Mouse (Mus musculus) spleen, adult 2 months (tissue): ENCODE results near the gene Spi1.

Experiments
- CTCF ChIP-seq: fragments of 200-500 bp; IDR thresholded peaks from 2 replicates; pipeline ENCODE4 v1.5.1; 2011; ENCODE audit warnings: mild to moderate bottlenecking, inconsistent platforms; ENCODE audit not compliant: insufficient read depth, insufficient read length, insufficient replicate concordance; ENCODE audit errors: extremely low read depth
- POLR2A ChIP-seq: fragments of 200-500 bp; IDR thresholded peaks from 2 replicates; pipeline ENCODE4 v1.6.1; 2011; ENCODE audit warnings: low read depth, low read length, inconsistent platforms

DNA sequence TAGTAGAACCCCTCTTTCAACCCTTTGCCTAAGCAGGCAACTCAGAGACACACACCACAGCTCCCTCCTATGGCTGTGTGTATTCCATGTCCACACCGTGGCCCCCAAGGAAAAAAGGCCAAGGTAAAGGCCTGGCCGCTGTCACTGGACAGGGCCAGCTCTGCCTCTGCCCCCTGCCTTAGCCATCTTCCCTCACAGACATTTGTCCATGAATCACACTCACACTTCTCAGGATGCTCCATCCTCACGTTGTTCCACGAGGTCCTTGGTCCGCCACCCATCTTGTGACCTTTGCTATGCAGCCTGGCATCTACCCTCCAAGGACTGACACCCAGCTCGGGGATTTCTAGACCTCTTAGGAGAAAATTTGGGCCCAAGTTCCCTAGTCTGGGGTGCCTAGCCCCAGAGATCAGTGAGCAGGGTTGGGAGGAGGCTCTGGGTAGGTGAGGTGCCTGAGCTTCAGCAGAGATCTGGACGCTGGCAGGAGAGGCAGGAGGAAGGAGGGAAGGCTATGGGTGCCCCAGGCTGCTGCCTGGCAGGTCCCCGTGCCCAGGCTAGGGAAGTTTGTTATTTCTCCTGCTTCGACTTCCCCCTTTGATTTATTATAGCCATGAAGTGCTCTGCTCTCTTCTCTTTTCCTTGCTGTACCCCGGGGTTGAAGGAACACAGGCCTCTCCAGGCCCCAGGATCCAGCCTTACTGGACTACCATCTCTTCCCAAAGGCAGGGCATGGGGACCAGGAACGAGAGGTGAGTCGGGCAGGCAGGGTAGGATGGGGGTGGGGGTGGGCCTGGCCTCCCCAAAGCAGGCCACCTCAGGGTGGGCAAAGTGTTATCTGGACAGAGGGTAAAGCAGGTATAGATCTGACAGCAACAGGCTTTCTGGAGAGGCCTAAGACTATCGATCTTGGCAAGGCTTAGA, at the start of gene Spi1:
- TF ChIP-seq CTCF (no peak), POLR2A (no peak)
